Mouse (Mus musculus) macrophage (primary cell): ENCODE data around the gene 9330182L06Rik. TPM values are rescaled to one million over a fixed set of nuclear protein-coding genes. Genes with fewer than 3 reads are reported as not detected.

Experiments
- H3K27ac ChIP-seq: fragments of 350-480 bp; formaldehyde crosslinking; 2 replicates; pipeline ENCODE4 v1.9.0; 2021
- H3K36me3 ChIP-seq: fragments of 350-480 bp; formaldehyde crosslinking; 2 replicates; pipeline ENCODE4 v1.9.0; 2021; ENCODE audit errors: inconsistent target
- H3K4me3 ChIP-seq: fragments of 350-480 bp; formaldehyde crosslinking; 2 replicates; pipeline ENCODE4 v1.9.0; 2021; ENCODE audit errors: inconsistent target
- H3K79me2 ChIP-seq: fragments of 350-480 bp; formaldehyde crosslinking; 2 replicates; pipeline ENCODE4 v1.9.0; 2021; ENCODE audit errors: inconsistent target
- WGBS: methylation state at CpG from one replicate; pipeline ENCODE4 v1.1.7; 2026; ENCODE audit warnings: inconsistent platforms; ENCODE audit not compliant: missing documents; 5-methylcytosine and 5-hydroxymethylcytosine counted together
- polyA plus RNA-seq: library from polyadenylated mRNA; stranded (reverse); fragments of 250-400 nt; gene quantifications from 3 replicates; pipeline ENCODE4 v1.2.4, GENCODE M21; 2018; ENCODE audit warnings: inconsistent platforms
- total RNA-seq, 78 experiments: library from RNA; depleted of rRNA; stranded (reverse); fragments of 250-400 nt; gene quantifications; 1 replicate in 9 of 78; 2 replicates in 24 of 78; 3 replicates in 43 of 78; 4 replicates in 2 of 78; pipeline ENCODE4 v1.2.4; 2018; ENCODE audit warnings: inconsistent platforms in 56 of 78

9330182L06Rik gene
- total RNA-seq (2018; cell fraction: chromatin; rRNA removed), result 1 to 10 TPM in 3 of 26 experiments, under 1 TPM in 10, not detected in 13; 0.20 to 1.2 (median 0.41) TPM
- total RNA-seq (2018; cell fraction: cytosol; rRNA removed), result under 1 TPM in 23 of 26 experiments, not detected in 3; 0.07 to 0.42 (median 0.17) TPM
- 1 to 10 TPM in 1 of 26 experiments, under 1 TPM in 21, not detected in 4; 0.10 to 4.1 (median 0.29) TPM for total RNA-seq (2018; cell fraction: nucleus; rRNA removed)
- 0.21 to 0.53 TPM (median 0.40 TPM) in 3 replicates for polyA plus RNA-seq

DNA sequence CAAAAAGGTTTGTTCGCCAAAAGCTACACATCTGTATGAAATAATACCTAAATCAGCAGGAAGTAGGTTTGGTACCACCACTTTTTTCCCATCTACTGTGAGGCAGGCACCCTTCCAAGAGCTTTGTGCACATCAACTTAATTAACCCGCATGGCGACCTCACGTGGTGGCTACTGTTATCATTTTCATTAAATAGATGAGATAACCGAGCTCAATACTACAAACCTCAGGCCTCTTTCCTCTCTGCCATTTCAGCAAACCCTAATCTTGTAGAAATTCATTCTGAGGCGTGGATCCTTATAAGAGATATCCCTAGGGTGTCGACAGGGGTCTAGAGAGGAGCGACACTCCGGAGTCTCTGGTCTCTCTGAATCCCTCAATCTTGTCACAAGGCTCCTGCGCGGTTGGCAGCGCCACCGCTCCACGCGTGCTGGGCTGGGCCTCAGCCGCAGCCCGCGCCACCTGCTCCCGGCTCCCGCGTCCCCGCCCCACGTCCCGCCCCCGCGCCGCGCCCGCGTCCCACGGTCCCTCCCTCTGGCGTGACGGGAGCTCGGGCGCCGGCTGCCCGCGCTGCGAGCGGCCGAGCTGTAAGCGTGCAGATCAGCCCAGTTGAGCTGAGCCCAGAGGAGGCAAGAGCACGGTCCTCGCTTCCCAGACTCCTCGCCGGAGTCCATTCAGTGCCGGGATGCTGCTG, at the start of gene 9330182L06Rik:
9330182L06Rik (plus strand) TSS at position 533 of the 694 bp plus-strand sequence.
- Histone ChIP-seq H3K36me3 (no peaks in the 10 kb centered on the region), H3K4me3 (peak within 1 kb of the TSS; percentile 36), H3K79me2 (no peaks in the 10 kb centered on the region), H3K27ac (no peak within 1 kb of the TSS)
- WGBS, result 3% methylated on average over 44 of the region's 47 CpGs

DNA sequence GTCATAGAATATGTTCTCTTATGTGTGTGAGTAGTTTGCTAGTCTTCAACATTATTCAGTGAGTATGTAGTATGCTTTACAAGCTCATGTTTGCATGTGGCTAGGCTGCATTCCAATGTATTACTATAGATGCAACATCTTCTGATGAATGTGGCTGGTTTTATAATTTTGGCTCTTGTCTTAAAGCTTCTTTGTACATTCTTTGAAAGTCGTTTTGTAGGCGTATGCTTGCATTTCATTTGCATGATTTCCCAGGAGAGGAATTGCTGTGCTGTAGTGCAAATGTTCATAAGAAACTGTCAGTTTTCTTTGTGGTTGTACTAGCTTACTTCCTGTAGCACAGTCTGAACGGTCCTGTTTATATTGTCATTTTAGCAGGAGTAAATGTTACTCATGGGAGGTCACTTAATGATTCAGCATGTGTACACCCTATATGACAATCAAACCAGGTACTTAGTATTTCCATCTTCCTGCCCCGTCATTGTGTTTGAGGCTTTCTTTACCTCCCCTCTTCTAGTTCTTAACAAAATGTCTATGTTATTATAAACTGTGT, 38.4 kb upstream of the 9330182L06Rik start:
- H3K4me3 ChIP-seq, result no peak overlapping the region

GRCm38 (mm10) chr5:9264361-9264760, 1.6 kb upstream of the 9330182L06Rik start:
- Histone ChIP-seq H3K27ac (no peak overlapping the region), H3K4me3 (no peak overlapping the region), H3K79me2 (no peaks in the 10 kb centered on the region), H3K36me3 (no peaks in the 10 kb centered on the region)
- WGBS, result 100% methylated on average over 4 of the region's 4 CpGs

More for the DNA sequence above, 38.4 kb upstream of the 9330182L06Rik start:
- H3K36me3 ChIP-seq, result no peaks in the 10 kb centered on the region
- no peaks in the 10 kb centered on the region for H3K79me2 ChIP-seq
- WGBS, result 22% methylated on average over 4 of the region's 4 CpGs
- no peak overlapping the region for H3K27ac ChIP-seq

DNA sequence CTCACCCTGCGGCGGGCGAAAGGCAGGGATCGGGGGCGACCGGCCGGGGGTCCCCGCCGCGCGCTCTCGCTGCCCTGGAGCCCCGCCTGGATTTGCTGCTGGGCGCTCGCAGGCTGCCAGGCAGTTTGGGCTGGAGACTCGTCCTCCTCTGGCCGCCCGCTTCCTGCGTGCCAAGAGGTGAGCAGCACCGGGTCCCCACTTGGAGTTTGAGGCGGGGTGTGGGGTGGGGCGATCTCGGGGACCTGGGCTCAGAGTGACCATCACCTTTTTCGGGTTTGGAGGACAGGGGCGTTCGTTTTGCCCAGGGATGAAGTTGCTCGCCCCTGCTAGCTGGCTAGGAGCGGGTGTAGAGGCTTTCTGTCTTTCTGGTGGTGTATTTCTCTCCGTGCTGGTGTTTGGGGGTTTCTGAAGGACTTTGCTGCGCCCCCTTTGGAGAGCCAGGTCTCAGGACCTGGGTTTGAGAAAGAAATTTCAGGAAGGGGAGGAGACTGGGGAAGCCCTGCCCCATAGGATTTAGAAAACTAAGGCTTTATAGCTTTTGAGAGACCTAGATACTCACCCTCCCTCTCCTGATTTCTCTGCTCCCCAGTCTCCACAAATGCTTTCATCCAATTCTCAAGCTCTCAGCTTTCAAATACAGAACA, 484 bp downstream of the 9330182L06Rik start:
- no peak overlapping the region for H3K27ac ChIP-seq
- H3K4me3 ChIP-seq, result peak overlapping the region; percentile 36
- no peaks in the 10 kb centered on the region for H3K36me3 ChIP-seq
- 3% methylated on average over 30 of the region's 30 CpGs for WGBS
- no peaks in the 10 kb centered on the region for H3K79me2 ChIP-seq

- WGBS, result 97% methylated on average over 3 of the region's 3 CpGs
- Histone ChIP-seq H3K4me3 (no peak overlapping the region), H3K79me2 (no peaks in the 10 kb centered on the region), H3K27ac (no peak overlapping the region), H3K36me3 (no peaks in the 10 kb centered on the region)
Measured at GRCm38 (mm10) chr5:9269666-9270065, 3.7 kb downstream of the 9330182L06Rik start.

GRCm38 (mm10) chr5:9272976-9273375, 7.1 kb downstream of the 9330182L06Rik start:
- no peak overlapping the region for H3K27ac ChIP-seq
- H3K4me3 ChIP-seq, result no peak overlapping the region
- H3K79me2 ChIP-seq, result no peaks in the 10 kb centered on the region
- 93% methylated on average over 3 of the region's 3 CpGs for WGBS
- no peaks in the 10 kb centered on the region for H3K36me3 ChIP-seq

- Histone ChIP-seq H3K79me2 (no peaks in the 10 kb centered on the region), H3K36me3 (no peaks in the 10 kb centered on the region), H3K27ac (no peak overlapping the region), H3K4me3 (no peak overlapping the region)
- 88% methylated on average over 2 of the region's 2 CpGs for WGBS
Measured at GRCm38 (mm10) chr5:9295777-9296549, 30.0 kb downstream of the 9330182L06Rik start.

GRCm38 (mm10) chr5:9296550-9296928, 30.6 kb downstream of the 9330182L06Rik start:
- no peaks in the 10 kb centered on the region for H3K79me2 ChIP-seq
- H3K27ac ChIP-seq, result no peak overlapping the region
- no peaks in the 10 kb centered on the region for H3K36me3 ChIP-seq
- no peak overlapping the region for H3K4me3 ChIP-seq

DNA sequence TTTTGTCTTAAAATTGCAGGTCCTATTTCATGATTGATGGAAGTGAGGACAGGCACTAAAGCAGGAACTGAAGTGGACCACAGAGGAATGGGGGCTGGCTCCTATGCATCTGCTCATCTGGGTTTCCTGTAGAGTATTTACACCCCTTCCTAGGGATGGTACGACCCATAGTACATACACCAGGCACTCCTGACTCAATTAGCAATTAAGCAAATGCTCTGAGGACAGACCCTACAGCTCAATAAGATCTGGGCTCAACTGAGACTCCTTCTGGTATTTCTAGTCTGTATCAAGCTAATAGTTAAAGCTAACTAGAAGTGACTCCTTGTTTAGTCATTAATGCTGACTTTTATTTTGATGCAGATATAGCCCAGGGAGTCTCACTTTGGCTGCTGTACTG, 60.9 kb downstream of the 9330182L06Rik start:
- H3K27ac ChIP-seq, result no peak overlapping the region
- WGBS, result 53% methylated on average over 1 of the region's 1 CpGs
- H3K4me3 ChIP-seq, result no peak overlapping the region
- no peaks in the 10 kb centered on the region for H3K36me3 ChIP-seq
- no peaks in the 10 kb centered on the region for H3K79me2 ChIP-seq

GRCm38 (mm10) chr5:9327528-9327927, 61.6 kb downstream of the 9330182L06Rik start:
- 90% methylated on average over 1 of the region's 1 CpGs for WGBS
- H3K36me3 ChIP-seq, result no peaks in the 10 kb centered on the region
- H3K27ac ChIP-seq, result no peak overlapping the region
- no peak overlapping the region for H3K4me3 ChIP-seq
- no peaks in the 10 kb centered on the region for H3K79me2 ChIP-seq

- H3K79me2 ChIP-seq, result no peaks in the 10 kb centered on the region
- H3K4me3 ChIP-seq, result no peak overlapping the region
- whole genome bisulfite sequencing, result 82% methylated on average over 7 of the region's 7 CpGs
- no peak overlapping the region for H3K27ac ChIP-seq
- no peaks in the 10 kb centered on the region for H3K36me3 ChIP-seq
Measured at GRCm38 (mm10) chr5:9338756-9339510, 73.0 kb downstream of the 9330182L06Rik start.

GRCm38 (mm10) chr5:9339511-9340173, 73.7 kb downstream of the 9330182L06Rik start:
- Histone ChIP-seq H3K27ac (no peak overlapping the region), H3K79me2 (no peaks in the 10 kb centered on the region), H3K36me3 (no peaks in the 10 kb centered on the region), H3K4me3 (no peak overlapping the region)
- whole genome bisulfite sequencing, result 93% methylated on average over 8 of the region's 8 CpGs

- Histone ChIP-seq H3K79me2 (no peaks in the 10 kb centered on the region), H3K4me3 (no peak overlapping the region), H3K27ac (no peak overlapping the region), H3K36me3 (no peaks in the 10 kb centered on the region)
- 92% methylated on average over 5 of the region's 5 CpGs for WGBS
Measured at GRCm38 (mm10) chr5:9344581-9344980, 78.7 kb downstream of the 9330182L06Rik start.
